Mouse (Mus musculus) CH12.LX (cell line): ENCODE measurements around the gene Slc30a2. TPM values are rescaled to one million over a fixed set of nuclear protein-coding genes. Genes with fewer than 3 reads are reported as not detected.
A peak's percentile ranks its signal among the peaks of the same experiment; 100 is the strongest.

Experiments used
- DNase-seq: peaks from one replicate; pipeline ENCODE4 v3.0.0-alpha.2; 2013; ENCODE audit errors: extremely low read depth
- H3K27ac ChIP-seq: 2 replicates; pipeline ENCODE4 v1.5.1; 2012; ENCODE audit warnings: low read depth, mild to moderate bottlenecking, control low read depth, moderate library complexity; ENCODE audit not compliant: insufficient read depth
- H3K27me3 ChIP-seq: replicated peaks from 2 replicates; pipeline ENCODE3; 2012; ENCODE audit warnings: inconsistent platforms
- H3K36me3 ChIP-seq, 2 experiments: replicated peaks in 1 of 2; 2 replicates each; pipeline versions ENCODE3 to v1.6.1; 2012; ENCODE audit warnings: inconsistent platforms in 1 of 2, low read length in 1 of 2, mild to moderate bottlenecking in 1 of 2, mixed read lengths in 1 of 2, moderate library complexity in 1 of 2; ENCODE audit not compliant: control insufficient read depth in 1 of 2, insufficient read depth in 1 of 2
- H3K4me1 ChIP-seq, 2 experiments: 2 replicates each; pipeline ENCODE4 v1.6.1; 2012; ENCODE audit warnings: inconsistent platforms in 1 of 2, moderate library complexity in 1 of 2; ENCODE audit not compliant: insufficient read depth in 2 of 2, control insufficient read depth in 1 of 2
- H3K4me2 ChIP-seq: 2 replicates; pipeline ENCODE4 v1.6.1; 2012; ENCODE audit warnings: low read depth, mild to moderate bottlenecking, control low read depth; ENCODE audit not compliant: poor library complexity, insufficient read depth, severe bottlenecking
- H3K4me3 ChIP-seq, 3 experiments: fragments of 150-350 bp in 1 of 3; sonication (generic) in 1 of 3; replicated peaks in 1 of 3; 2 replicates each; pipeline versions ENCODE3 to v1.5.1; 2011 to 2012; ENCODE audit warnings: low read depth in 2 of 3, low read length in 2 of 3, mild to moderate bottlenecking in 2 of 3, moderate library complexity in 2 of 3, control low read depth in 1 of 3, improper control_type of control experiment in 1 of 3, inconsistent platforms in 1 of 3, mixed read lengths in 1 of 3; ENCODE audit not compliant: poor library complexity in 1 of 3
- H3K79me2 ChIP-seq: replicated peaks from 2 replicates; pipeline ENCODE4 v1.6.1; 2012; ENCODE audit warnings: mild to moderate bottlenecking, moderate library complexity; ENCODE audit not compliant: control insufficient read depth, poor library complexity, insufficient read depth, severe bottlenecking; ENCODE audit errors: extremely low read depth
- H3K9ac ChIP-seq: 2 replicates; pipeline ENCODE4 v1.6.1; 2012; ENCODE audit warnings: low read depth, mild to moderate bottlenecking, control low read depth, moderate library complexity; ENCODE audit not compliant: insufficient read depth
- H3K9me3 ChIP-seq: replicated peaks from 2 replicates; pipeline ENCODE3; 2012; ENCODE audit warnings: low read length, inconsistent platforms, mixed read lengths
- BHLHE40 ChIP-seq: IDR thresholded peaks from 2 replicates; pipeline ENCODE4 v1.6.1; 2011; ENCODE audit warnings: mild to moderate bottlenecking, low read depth, low read length, improper control_type of control experiment
- CHD1 ChIP-seq: IDR thresholded peaks from 2 replicates; pipeline ENCODE4 v1.6.1; 2012; ENCODE audit warnings: low read depth, low read length, improper control_type of control experiment, inconsistent platforms
- CHD2 ChIP-seq: IDR thresholded peaks from 2 replicates; pipeline ENCODE4 v1.6.1; 2011; ENCODE audit warnings: low read length, improper control_type of control experiment
- E2F4 ChIP-seq: IDR thresholded peaks from 2 replicates; pipeline ENCODE4 v1.6.1; 2011; ENCODE audit warnings: low read depth, low read length, improper control_type of control experiment; ENCODE audit not compliant: insufficient replicate concordance
- HCFC1 ChIP-seq: IDR thresholded peaks from 2 replicates; pipeline ENCODE4 v1.6.1; 2012; ENCODE audit warnings: low read depth, mild to moderate bottlenecking, inconsistent platforms, low read length, improper control_type of control experiment
- IRF4 ChIP-seq: IDR thresholded peaks from 2 replicates; pipeline ENCODE4 v1.6.1; 2014; ENCODE audit warnings: low read depth, mild to moderate bottlenecking, inconsistent platforms, low read length, improper control_type of control experiment
- MAZ ChIP-seq: IDR thresholded peaks from 2 replicates; pipeline ENCODE4 v1.6.1; 2012; ENCODE audit warnings: low read depth, mild to moderate bottlenecking, inconsistent platforms, low read length, improper control_type of control experiment, moderate library complexity
- MXI1 ChIP-seq: IDR thresholded peaks from 2 replicates; pipeline ENCODE4 v1.6.1; 2011; ENCODE audit warnings: mild to moderate bottlenecking, low read depth, low read length, improper control_type of control experiment
- NELFE ChIP-seq: IDR thresholded peaks from 2 replicates; pipeline ENCODE4 v1.6.1; 2011; ENCODE audit warnings: low read depth, low read length, improper control_type of control experiment
- NRF1 ChIP-seq: IDR thresholded peaks from 2 replicates; pipeline ENCODE4 v1.6.1; 2014; ENCODE audit warnings: low read depth, mild to moderate bottlenecking, inconsistent platforms, low read length, improper control_type of control experiment, moderate library complexity
- POLR2A ChIP-seq: IDR thresholded peaks from 2 replicates; pipeline ENCODE4 v1.6.1; 2011; ENCODE audit warnings: low read depth, mild to moderate bottlenecking, improper control_type of control experiment, low read length
- TBP ChIP-seq: conservative IDR thresholded peaks from 2 replicates; pipeline ENCODE4 v1.6.1; 2011; ENCODE audit warnings: low read depth, low read length, improper control_type of control experiment
- TCF12 ChIP-seq: IDR thresholded peaks from 2 replicates; pipeline ENCODE4 v1.6.1; 2014; ENCODE audit warnings: low read depth, mild to moderate bottlenecking, inconsistent platforms, low read length, improper control_type of control experiment
- ZC3H11A ChIP-seq: IDR thresholded peaks from 2 replicates; pipeline ENCODE4 v1.6.1; 2012; ENCODE audit warnings: low read depth, mild to moderate bottlenecking, inconsistent platforms, low read length, improper control_type of control experiment
- ZKSCAN1 ChIP-seq: IDR thresholded peaks from 2 replicates; pipeline ENCODE4 v1.6.1; 2012; ENCODE audit warnings: low read depth, inconsistent platforms, low read length, improper control_type of control experiment, borderline replicate concordance
- ZMIZ1 ChIP-seq: IDR thresholded peaks from 2 replicates; pipeline ENCODE4 v1.6.1; 2012; ENCODE audit warnings: low read depth, mild to moderate bottlenecking, inconsistent platforms, low read length, improper control_type of control experiment
- ZNF384 ChIP-seq: IDR thresholded peaks from 2 replicates; pipeline ENCODE4 v1.6.1; 2012; ENCODE audit warnings: low read depth, low read length, improper control_type of control experiment, inconsistent platforms
- dilution Hi-C: fragments of 300-500 bp; cut with MboI; formaldehyde crosslinking; loops from 2 replicates; pipeline ENCODE4 v1.14.3; 2020; ENCODE audit warnings: low sequenced_read_pairs; ENCODE audit not compliant: extremely low pct_unique_long_range_greater_than_20kb, extremely low pct_ligation_motif_present
- in situ Hi-C: fragments of 300-500 bp; cut with MboI; formaldehyde crosslinking; loops from 3 replicates; pipeline ENCODE4 v1.14.3; 2019; ENCODE audit warnings: low sequenced_read_pairs, low pct_ligation_motif_present, low pct_unique_long_range_greater_than_20kb, mixed read lengths
- polyA plus RNA-seq: library from polyadenylated mRNA; unstranded; fragments of >175 nt; gene quantifications from 2 replicates; pipeline ENCODE4 v1.2.1, GENCODE M21; 2012; ENCODE audit warnings: low read depth; ENCODE audit not compliant: insufficient read length
- total RNA-seq, 2 experiments: library from RNA; depleted of rRNA; stranded (reverse); fragments of 300-350 nt in 1 of 2; fragments of >200 nt in 1 of 2; gene quantifications; 2 replicates each; pipeline ENCODE4 v1.2.3; 2012 to 2014

Gene Slc30a2
- total and polyA plus RNA-seq, 3 experiments, result 5.1 to 22.4 (median 8.9) TPM

DNA sequence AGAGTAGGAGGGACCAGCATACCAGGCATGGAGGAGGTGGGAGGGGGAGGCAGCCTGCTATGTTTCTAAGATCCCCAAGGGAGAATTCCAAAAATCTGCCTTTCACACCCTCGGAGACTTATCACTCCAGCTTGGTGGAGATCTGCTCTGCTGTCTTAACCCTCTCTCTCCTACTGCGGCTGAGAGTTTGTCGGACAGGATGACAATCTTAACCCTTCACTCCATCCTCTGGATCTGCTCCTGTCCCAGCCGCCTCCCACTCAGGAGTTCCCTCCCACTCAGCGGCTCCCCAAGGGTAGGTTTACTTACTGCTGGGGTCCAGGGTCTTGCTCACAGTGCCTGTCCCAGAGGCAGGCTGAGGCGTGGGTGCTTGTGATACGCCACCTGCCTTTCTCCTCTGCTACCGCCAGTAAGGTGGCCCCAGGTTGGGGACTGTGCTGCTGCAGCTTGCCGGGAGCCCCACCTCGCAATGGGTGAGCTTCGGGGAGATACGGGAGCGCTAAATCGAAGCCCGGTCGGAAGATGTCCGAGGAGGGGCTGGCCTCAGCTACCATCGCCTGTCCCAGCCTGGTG, 27.8 kb downstream of the Slc30a2 start:
- H3K9me3 ChIP-seq, result no peaks in the 10 kb centered on the region
- H3K27ac ChIP-seq, result no peak overlapping the region
- H3K4me1 ChIP-seq, result peaks cover 5 to 18% of the 10 kb centered on the region in 2 experiments; a peak in 2 of 4 replicates
- peaks cover 14% of the 10 kb centered on the region for H3K27me3 ChIP-seq
- TF ChIP-seq ZC3H11A (no peak), POLR2A (no peak)
- in situ Hi-C loops (no loop called here), dilution Hi-C loops (no loop called here)
- H3K79me2 ChIP-seq, result no peaks in the 10 kb centered on the region
- DNase-seq, result no peak
- H3K36me3 ChIP-seq, result peaks cover 0 to 2% of the 10 kb centered on the region in 2 experiments
- peak overlapping the region in 1 of 3 experiments; percentile 18 for H3K4me3 ChIP-seq
- H3K4me2 ChIP-seq, result peak overlapping the region; percentile 73; the same call in 1 of the 2 replicates
- H3K9ac ChIP-seq, result no peak overlapping the region

DNA sequence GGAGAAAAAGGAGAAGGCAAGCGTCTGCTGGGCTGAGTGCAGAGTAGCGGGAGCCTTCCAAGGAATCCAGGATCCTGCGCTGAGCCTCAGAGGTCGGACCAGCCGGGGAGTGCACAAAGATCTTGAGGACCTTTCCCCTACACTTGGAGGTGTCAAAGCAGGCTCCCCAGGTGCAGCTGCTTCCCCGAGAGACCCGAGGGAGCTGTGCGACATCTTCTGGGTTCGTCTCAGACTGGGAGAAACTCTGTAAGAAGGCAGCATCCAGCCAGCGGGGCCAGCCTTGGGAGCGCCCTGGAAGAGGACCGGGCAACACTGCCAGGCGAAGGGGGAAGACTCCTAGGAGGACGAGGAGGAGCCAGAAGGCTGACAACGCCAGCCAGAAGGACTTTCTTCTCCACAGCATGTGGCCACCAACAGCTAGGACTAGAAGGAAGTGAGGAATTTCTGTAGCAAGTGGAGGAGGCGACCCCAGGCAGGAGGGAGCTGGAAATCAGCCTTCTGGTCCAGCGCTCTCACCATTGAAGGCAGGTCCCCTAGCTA, 28.4 kb downstream of the Slc30a2 start:
- dilution Hi-C loops, result no loop called here
- no peak overlapping the region for H3K27ac ChIP-seq
- H3K9ac ChIP-seq, result peak overlapping the region; percentile 47
- H3K9me3 ChIP-seq, result no peaks in the 10 kb centered on the region
- no peaks in the 10 kb centered on the region for H3K79me2 ChIP-seq
- DNase-seq, result no peak
- H3K4me3 ChIP-seq, result peak overlapping the region; percentile 64 to 75 (median 69)
- TF ChIP-seq TBP (no peak), HCFC1 (no peak), MAZ (no peak), E2F4 (no peak), NRF1 (no peak), NELFE (no peak), ZKSCAN1 (no peak), IRF4 (no peak), BHLHE40 (no peak)
- peaks cover 5 to 18% of the 10 kb centered on the region in 2 experiments; a peak in 2 of 4 replicates for H3K4me1 ChIP-seq
- peak overlapping the region; percentile 73 for H3K4me2 ChIP-seq
- H3K27me3 ChIP-seq, result peaks cover 14% of the 10 kb centered on the region
- peaks cover 0 to 2% of the 10 kb centered on the region in 2 experiments for H3K36me3 ChIP-seq
- in situ Hi-C loops, result no loop called here

DNA sequence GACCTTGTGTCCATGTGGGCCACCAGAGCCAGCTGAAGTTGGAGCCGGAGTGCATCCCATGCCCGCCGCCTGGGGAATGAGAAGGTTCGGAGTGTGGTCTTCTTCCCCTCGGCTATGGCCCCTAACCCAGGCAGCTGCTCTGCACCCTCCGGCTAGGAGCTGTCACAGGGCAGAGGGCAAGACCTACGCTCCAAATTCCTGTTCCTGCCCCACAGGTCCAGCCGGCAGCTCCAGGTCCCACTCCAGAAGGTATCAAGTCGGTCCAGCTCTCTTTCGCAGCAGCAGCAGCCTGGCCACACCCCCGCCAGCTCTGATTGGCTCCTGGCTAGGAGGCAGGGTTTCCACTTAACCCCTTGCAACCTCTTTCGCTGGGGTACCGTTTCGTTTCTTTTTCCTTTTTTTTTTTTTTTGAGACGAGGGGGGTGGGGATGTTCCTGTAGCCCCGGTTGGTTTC, 29.3 kb downstream of the Slc30a2 start:
- in situ Hi-C loops, result no loop called here
- Histone ChIP-seq H3K27ac (no peak overlapping the region), H3K4me1 (peaks cover 5 to 18% of the 10 kb centered on the region in 2 experiments; a peak in 2 of 4 replicates), H3K27me3 (peaks cover 14% of the 10 kb centered on the region), H3K36me3 (peaks cover 0 to 2% of the 10 kb centered on the region in 2 experiments), H3K4me2 (peak overlapping the region; percentile 73), H3K4me3 (peak overlapping the region; percentile 64 to 75 (median 69)), H3K9ac (peak overlapping the region; percentile 47), H3K9me3 (no peaks in the 10 kb centered on the region), H3K79me2 (no peaks in the 10 kb centered on the region)
- DNase-seq, result peak; percentile 60
- no peak for TF ChIP-seq TBP
- no peak for TF ChIP-seq MXI1
- TF ChIP-seq CHD1, result no peak
- peak; percentile 44; the same call in 1 of the 2 replicates for TF ChIP-seq NELFE
- peak; percentile 89 for TF ChIP-seq ZNF384
- peak; percentile 44; the same call in 1 of the 2 replicates for TF ChIP-seq POLR2A
- no peak for TF ChIP-seq CHD2
- no peak for TF ChIP-seq BHLHE40
- TF ChIP-seq TCF12, result peak; percentile 39; the same call in 1 of the 2 replicates
- peak; percentile 31; the same call in 1 of the 2 replicates for TF ChIP-seq ZMIZ1
- dilution Hi-C loops, result no loop called here
